Mouse (Mus musculus): ENCODE data around the gene Syne2.

The Syne2 gene

GRCm38 (mm10) chr12:76046561-76046960 is 228.6 kb downstream of the Syne2 start:
- DNase-seq (ENCODE audit: low spot score in 2 of 2), result no peak

- no peak for DNase-seq (ENCODE audit: low spot score in 2 of 2)
Observed at GRCm38 (mm10) chr12:76047921-76048320, 230.0 kb downstream of the Syne2 start.

- DNase-seq (ENCODE audit: low spot score in 2 of 2), result no peak
Observed at GRCm38 (mm10) chr12:76048672-76049071, 230.7 kb downstream of the Syne2 start.

GRCm38 (mm10) chr12:76049343-76049742 is 231.4 kb downstream of the Syne2 start:
- no peak for DNase-seq (ENCODE audit: low spot score in 2 of 2)

- DNase-seq (ENCODE audit: low spot score in 2 of 2), result no peak
Observed at GRCm38 (mm10) chr12:76051879-76052278, 233.9 kb downstream of the Syne2 start.

- DNase-seq (ENCODE audit: low spot score in 2 of 2), result no peak
Observed at GRCm38 (mm10) chr12:76054653-76055052, 236.7 kb downstream of the Syne2 start.

- DNase-seq (ENCODE audit: low spot score in 2 of 2), result no peak
Observed at GRCm38 (mm10) chr12:76063001-76063400, 245.1 kb downstream of the Syne2 start.

GRCm38 (mm10) chr12:76070386-76070785 is 252.5 kb downstream of the Syne2 start:
- DNase-seq (ENCODE audit: low spot score in 2 of 2), result no peak

GRCm38 (mm10) chr12:76071935-76072849 is 254.3 kb downstream of the Syne2 start:
- no peak for DNase-seq (ENCODE audit: low spot score in 2 of 2)

GRCm38 (mm10) chr12:76073066-76073826 is 255.3 kb downstream of the Syne2 start:
- DNase-seq (ENCODE audit: low spot score in 2 of 2), result no peak

GRCm38 (mm10) chr12:76073981-76074380 is 256.0 kb downstream of the Syne2 start:
- no peak for DNase-seq (ENCODE audit: low spot score in 2 of 2)

GRCm38 (mm10) chr12:76080876-76081556 is 263.1 kb downstream of the Syne2 start:
- no peak for DNase-seq (ENCODE audit: low spot score in 2 of 2)

- DNase-seq (ENCODE audit: low spot score in 2 of 2), result no peak
Observed at GRCm38 (mm10) chr12:76081557-76082211, 263.8 kb downstream of the Syne2 start.

- peak; percentile 44 to 58 for DNase-seq (ENCODE audit: low spot score in 2 of 2)
Observed at GRCm38 (mm10) chr12:76085066-76085465, 267.1 kb downstream of the Syne2 start.

GRCm38 (mm10) chr12:76085956-76086905 is 268.3 kb downstream of the Syne2 start:
- peak; percentile 48 to 54 for DNase-seq (ENCODE audit: low spot score in 2 of 2)

- DNase-seq (ENCODE audit: low spot score in 2 of 2), result peak; percentile 34 to 49
Observed at GRCm38 (mm10) chr12:76087025-76087424, 269.1 kb downstream of the Syne2 start.

GRCm38 (mm10) chr12:76092789-76093466 is 275.0 kb downstream of the Syne2 start:
- no peak for DNase-seq (ENCODE audit: low spot score in 2 of 2)

- DNase-seq (ENCODE audit: low spot score in 2 of 2), result no peak
Observed at GRCm38 (mm10) chr12:76093613-76094588, 276.0 kb downstream of the Syne2 start.
